Mouse (Mus musculus): Measurements from ENCODE around the gene Dnaaf3.
"Not testable (repeated sequence)": the region's sequence is repeated elsewhere in the genome, so short reads cannot be mapped to it uniquely, and the experiment has no call there.

Gene Dnaaf3

DNA sequence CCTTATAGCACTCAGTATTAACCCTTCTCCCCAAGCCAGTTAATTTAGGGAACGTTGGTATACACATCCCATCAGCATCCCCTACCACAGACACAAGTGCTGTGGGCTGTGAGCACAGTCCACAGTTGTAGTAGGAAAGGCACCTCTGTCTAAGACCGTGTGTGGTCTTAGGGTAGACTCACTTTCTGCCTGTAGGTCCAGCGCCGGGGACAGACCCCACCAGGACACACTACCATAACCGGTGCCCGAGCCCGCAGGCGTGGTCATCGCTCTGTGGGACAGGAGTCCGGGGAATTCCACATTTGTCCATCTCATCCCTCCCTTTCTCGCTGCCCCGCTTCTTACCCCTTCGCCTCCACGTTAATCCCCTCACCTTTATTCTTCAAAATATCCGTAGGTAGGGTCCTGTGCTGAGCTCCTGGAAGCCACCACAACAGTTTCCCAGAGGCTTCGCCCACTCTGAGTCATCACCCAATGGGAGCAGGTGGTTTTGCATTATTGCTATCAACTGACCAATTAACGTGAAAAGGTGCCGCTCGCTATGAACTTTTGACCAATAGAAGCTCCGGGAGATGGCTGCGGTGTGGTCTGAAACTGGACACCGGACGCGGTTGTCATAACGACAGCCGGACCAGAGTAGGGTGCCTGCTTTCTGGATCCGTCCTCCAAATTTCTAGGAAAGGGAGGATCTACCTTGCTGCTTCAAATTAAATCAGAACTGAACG, at the start of gene Dnaaf3:
TSS of gene Dnaaf3 (minus strand) at position 449 of the 725 bp plus-strand sequence.
- in situ Hi-C loops (cut with MseI, MboI): no loop called here

DNA sequence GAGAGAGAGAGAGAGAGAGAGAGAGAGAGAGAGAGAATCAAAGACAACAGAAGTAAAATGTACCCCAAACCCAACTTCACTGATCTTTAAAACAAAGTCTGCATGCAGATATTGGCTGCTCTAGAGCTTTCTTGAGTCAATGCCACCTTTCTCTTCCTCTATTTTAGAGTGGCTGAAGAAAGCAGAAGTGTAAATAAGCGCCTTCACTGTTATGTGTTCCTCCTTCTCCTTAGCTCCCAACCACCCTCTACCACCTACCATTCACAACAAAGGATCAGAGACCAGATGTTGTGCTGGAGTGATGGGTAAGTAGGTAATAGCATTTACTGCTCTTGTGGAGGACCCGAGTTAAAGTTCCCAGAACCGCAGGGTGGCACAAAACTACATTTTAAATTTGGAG, 49.2 kb upstream of the Dnaaf3 start:
- in situ Hi-C loops (cut with MseI, MboI): not testable (repeated sequence)

DNA sequence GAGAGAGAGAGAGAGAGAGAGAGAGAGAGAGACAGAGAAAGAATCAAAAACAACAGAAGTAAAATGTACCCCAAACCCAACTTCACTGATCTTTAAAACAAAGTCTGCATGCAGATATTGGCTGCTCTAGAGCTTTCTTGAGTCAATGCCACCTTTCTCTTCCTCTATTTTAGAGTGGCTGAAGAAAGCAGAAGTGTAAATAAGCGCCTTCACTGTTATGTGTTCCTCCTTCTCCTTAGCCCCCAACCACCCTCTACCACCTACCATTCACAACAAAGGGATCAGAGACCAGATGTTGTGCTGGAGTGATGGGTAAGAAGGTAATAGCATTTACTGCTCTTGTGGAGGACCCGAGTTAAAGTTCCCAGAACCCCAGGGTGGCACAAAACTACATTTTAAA, 40.1 kb upstream of the Dnaaf3 start:
- in situ Hi-C loops (cut with MseI, MboI): not testable (repeated sequence)

DNA sequence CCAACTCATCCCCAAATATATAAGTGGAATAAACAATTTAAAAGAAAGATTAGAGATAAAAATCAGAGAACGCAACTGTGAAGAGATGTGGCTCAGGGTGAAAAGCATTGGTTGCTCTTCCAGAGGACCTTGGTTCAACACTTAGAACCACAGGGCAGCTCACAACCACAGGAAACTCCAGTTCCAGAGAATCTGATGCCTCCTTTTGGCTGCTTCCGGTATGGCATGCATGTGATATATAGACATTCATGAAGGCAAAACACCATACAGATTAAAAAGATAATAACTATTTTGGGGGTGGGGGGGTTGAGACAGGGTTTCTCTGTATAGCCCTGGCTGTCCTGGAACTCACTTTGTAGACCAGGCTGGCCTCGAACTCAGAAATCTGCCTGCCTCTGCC, 30.4 kb upstream of the Dnaaf3 start:
- in situ Hi-C loops (cut with MseI, MboI): loop anchor here (5.0 kb wide), 2 partner anchors 50 to 60 kb away; no protein-coding TSS in a partner anchor

DNA sequence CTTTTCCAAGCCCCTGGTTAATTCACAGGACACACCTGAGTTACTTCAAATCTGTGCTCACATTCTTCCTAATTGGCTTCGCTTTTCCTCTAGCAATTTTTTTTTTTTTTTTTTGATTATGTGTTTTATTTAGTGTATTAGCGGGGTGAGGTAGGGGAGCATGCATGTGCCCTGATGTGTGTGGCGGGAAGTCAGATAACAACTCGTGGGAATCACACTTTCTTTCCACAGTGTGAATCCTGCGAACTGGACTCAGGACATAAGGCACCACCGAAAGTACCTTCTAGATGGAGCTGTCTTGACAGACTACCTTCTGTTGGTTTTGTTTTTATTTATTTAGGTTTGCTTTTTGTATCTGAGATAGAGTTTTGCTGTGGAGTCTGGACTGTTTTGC, 24.9 kb upstream of the Dnaaf3 start:
- in situ Hi-C loops (cut with MseI, MboI): no loop called here

DNA sequence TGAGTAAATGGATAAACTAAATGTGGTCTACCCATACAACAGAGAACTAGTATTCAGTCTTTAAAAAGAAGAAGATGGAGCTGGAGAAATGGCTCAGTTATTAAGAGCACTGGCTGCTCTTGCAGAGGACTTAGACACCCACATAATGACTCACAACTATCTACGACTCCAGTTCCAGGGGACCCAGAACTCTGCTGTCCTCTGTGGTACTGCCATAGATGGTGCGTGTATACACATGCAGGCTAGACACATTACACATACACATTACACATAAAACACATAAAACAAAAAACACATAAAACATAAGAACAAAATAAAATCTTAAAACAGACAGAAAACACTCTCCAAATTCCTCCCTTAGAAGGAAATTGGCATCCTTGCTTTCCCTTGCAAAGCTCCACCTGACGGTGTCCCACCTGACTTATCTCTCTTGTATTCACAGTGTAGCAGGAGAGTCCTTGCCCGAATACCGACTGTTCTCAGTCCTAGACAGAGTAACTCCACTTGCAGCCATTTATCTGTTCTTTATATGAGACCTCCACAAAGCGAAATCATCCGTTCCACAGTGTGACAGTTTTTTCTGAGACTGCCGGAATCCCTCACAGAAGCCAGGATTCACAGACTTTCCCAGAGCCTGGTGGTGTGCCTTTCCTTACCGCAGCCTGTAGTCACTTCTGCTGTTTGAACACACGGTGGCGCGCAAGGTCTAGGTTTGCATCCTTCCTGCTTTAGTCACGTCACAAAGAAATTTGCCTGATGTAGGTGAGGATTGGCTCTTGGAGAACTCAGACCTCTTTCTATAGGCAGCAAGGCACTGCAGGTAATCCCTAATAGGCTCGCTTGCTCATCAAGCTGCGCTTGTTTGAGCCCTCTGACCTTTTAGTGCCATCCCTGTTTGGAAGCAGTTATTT, 24.3 kb upstream of the Dnaaf3 start:
- in situ Hi-C loops (cut with MseI, MboI): no loop called here

DNA sequence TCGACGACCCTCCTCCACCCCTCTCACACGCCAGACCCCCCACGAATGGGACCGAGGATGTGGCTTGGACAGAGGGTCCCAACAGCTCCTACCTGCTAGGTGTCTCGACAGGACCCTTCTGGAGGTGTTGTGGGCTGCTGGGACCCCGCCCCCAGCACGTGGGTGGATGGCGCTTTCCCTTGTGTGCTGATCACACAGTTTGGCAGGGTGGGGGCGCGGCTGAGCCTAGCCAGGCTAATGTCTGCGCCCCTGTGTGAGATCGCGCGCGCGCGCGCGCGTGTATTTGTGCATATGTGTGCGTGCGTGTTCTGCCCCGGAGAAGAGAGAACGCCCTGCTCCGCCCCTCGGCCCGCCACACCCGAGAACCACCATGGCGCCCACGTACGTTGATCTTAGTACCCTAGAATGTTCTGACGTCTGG, 15.0 kb upstream of the Dnaaf3 start, which contains the start of gene Syt5:
TSS of gene Syt5 (minus strand) at position 321 of the 421 bp plus-strand sequence.
- in situ Hi-C loops (cut with MseI, MboI): no loop called here

DNA sequence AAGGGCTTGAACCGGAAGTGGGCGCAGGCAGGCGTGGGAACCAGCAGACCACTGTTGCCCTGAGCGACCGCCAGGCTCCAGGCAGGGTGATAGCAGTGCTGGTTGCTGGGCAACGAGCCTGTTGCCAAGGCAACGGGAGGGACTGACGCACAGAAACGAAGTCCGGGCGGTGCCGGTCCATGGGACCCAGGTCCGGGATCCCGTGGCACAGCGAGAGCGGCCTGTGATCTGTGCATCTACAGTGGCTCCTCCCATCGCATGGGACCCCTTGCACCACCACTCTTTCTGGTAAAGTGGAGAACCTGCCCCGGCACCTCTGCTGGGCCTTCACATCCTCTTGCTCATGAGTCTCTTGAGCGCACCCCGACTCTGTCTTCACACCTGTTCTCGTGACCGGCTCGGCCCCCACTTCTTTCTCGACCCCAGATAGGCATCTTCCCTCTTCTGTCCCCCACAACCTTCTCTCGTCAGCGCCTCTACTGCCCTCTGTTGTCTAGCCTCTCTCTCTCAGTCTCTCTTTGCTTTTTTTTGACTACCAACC, 14.4 kb upstream of the Dnaaf3 start:
- in situ Hi-C loops (cut with MseI, MboI): no loop called here

DNA sequence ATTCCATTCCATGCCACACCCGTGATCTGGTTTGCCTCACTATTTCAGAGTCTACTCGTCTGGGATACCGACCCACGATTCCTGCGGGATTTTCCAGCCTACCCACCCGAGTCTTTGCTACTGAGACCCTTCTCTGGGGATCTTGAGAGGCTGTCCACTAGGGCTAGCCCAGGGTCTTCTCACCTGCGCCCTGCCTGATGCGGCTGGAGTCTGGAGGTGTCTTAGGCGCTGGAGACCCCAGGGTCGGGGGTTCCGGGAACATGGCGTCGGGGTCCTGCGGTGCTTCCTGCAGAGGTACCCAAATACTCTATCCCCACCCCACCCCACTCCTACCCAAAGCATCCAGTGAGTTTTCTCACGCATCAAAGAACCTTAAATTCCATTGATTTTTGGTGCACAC, 13.8 kb upstream of the Dnaaf3 start:
- in situ Hi-C loops (cut with MseI, MboI): no loop called here

DNA sequence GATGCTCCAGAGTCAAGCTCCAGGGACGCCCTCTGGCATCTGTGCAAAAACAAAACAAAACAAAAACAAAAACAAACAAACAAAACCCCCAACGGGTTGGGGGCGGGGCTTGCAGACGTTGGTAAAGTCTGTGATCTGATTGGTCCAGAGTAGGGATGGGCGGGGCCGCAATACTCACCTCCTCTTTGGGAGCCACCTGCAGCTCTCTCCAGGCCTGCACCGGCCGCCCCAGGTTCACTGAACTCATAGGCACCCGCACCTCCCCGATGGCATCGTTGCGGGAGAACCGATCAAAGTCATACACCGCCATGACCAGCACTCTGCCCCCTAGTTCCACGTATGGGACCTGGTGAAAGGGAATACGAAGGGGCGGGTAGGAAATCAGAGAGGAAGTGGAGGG, 9.8 kb upstream of the Dnaaf3 start:
- in situ Hi-C loops (cut with MseI, MboI): no loop called here

DNA sequence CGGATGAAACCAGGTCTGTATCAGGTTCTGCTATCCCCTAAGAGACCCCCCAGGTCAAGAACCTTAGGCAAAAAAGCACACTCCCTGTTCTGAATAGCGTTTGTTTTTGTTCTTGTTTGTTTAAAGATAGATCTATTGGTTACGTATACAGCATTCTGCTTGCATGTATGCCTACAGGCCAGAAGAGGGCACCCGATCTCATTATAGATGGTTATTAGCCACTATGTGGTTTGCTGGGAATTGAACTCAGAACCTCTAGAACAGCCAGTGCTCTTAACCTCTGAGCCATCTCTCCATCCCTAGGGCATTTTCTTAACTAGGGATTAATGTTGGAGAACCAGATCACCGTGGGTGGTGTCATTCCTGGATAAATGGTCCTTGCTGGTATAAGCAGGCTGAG, 9.1 kb upstream of the Dnaaf3 start:
- in situ Hi-C loops (cut with MseI, MboI): no loop called here

DNA sequence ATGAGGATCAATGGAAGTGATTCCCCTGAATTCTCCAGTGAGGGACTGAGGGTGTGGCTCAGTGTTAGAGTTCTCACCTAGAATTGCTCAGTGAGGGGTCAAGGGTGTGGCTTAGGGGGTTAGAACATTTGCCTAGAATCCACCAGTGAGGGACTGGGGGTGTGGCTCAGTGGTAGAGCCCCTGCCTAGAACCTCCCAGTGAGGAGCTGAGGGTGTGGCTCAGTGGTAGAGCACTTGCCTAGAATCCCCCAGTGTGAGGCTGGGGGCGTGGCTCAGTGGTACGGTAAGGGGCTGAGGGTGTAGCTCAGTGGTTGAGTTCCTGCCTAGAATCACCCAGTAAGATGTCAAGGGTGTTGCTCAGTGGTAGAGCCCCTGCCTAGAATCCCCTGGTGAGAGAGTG, 6.8 kb upstream of the Dnaaf3 start:
- in situ Hi-C loops (cut with MseI, MboI): no loop called here

DNA sequence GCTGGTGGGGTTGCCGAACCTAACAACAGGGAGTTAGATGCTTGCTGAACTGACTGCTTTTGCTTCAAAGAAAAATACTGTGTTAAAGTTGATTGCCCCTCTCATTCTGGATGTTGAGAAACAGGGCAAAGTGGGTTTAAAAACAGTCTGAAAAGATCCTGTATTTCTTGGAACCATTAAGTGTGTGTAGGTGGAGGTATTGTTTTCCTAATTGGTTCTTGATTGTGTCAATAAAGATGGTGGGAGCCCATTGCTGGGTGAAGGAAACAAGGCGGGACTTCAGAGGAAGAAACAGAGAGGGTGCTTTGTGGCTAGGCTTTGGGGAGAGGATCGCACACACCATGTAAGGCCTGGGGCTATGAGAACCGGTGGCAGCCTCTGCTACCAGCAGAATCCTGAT, 4.9 kb upstream of the Dnaaf3 start:
- in situ Hi-C loops (cut with MseI, MboI): no loop called here

DNA sequence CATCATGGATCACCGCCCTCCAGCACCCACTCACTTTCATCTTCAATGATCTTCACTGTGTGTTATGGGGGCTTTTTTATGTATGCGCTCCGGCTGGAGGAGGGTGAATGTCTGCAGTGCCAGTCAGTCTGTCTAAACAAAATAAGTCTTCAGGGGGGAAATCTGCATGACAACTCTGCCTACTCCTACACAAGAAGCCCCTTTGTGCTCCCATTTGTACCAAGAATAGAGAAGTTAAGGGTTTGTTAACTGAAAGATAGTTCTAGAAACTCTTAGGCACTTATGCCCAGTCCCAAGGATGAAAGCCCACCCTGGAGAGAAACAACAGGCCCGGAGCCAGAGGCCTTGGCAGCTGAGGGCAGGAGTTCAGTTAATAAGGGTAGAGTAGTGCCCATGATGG, 4.1 kb upstream of the Dnaaf3 start:
- in situ Hi-C loops (cut with MseI, MboI): no loop called here

DNA sequence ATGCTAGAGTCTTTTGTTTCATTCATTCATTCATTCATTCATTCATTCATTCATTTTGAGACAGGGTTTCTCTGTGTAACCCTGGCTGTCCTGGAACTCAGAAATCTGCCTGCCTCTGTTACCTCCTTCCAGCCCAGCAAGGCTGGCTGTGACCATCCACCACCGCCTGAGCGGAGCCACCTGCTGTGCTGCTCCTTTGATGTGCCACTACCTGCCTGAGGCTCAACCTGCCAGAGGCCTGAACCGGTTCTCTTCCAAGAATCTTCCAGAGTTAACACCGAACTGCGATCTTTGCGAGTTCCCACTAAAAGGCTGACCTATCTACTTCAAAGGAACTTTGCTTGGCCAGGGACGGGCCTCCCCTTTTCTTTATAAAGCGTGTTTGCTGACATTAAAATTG, 2.1 kb downstream of the Dnaaf3 start:
- in situ Hi-C loops (cut with MseI, MboI): not testable (repeated sequence)

DNA sequence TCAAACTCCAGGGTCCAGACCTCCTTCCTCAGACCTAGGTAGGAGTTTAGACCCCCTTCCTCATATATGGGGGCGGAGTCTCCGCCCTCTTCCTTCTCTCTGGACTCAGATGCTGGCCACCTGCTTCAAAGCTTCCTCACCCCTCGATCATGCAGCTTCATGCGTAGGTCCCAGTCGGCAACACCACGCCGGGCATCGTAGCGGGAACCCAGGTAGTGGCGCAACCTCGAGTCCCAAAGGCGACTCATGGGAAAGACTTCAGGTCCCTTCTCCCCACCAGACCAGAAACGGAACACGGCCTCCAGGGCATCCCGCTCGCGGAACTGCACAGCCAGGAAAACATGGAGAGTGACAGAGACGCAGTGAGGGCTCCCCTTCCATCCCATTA, 5.0 kb downstream of the Dnaaf3 start:
- in situ Hi-C loops (cut with MseI, MboI): loop anchor here in 1 of 2 experiments (5.0 kb wide), 1 partner anchor 50 kb away; no protein-coding TSS in a partner anchor

DNA sequence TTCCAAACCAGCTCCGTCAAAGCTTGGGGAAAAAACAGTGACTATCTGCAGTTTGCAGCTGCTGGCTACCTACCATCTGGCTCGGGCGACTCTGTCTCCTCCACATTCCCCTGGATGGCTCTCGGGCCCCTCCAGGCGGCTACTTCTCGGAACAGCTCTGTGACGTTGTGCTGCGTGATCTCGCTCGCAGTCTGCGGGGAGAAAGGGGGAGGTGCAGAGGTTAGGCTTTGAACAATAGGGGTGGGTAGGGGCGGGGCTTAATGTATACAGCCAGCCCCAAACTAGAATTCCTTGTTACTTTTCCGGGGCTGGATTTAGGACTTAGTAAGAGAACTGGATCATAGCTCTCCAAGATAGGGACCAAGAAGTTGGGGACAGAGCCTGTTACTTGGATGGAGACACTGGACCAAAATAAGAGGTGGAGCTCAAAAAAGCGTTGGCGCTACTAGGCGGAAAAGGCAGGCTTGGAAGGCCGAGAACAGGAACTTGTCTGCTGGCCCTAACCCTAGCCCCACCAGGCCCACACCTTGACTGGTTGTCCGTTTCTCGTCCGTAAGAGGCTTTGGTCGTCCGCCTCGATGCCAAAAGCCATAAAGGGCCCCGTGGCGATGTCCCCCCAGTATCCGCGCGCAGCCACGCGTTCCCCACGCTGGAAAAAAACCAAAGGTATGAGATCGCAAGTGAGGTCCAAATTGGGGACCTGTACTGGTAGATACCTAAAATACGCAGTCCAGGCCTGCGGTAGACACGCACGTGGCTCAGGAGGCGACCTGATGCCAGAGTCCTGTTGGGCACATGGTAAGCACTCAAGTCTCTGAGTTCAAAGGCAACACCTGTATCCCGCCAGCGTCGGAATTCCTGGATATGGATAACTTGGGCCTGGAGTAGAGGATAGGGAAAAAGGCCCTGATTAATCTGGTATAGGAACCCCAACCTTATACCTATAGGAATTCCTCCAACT, 5.6 kb downstream of the Dnaaf3 start:
- in situ Hi-C loops (cut with MseI, MboI): loop anchor here in 1 of 2 experiments (5.0 kb wide), 1 partner anchor 49 kb away; no protein-coding TSS in a partner anchor

DNA sequence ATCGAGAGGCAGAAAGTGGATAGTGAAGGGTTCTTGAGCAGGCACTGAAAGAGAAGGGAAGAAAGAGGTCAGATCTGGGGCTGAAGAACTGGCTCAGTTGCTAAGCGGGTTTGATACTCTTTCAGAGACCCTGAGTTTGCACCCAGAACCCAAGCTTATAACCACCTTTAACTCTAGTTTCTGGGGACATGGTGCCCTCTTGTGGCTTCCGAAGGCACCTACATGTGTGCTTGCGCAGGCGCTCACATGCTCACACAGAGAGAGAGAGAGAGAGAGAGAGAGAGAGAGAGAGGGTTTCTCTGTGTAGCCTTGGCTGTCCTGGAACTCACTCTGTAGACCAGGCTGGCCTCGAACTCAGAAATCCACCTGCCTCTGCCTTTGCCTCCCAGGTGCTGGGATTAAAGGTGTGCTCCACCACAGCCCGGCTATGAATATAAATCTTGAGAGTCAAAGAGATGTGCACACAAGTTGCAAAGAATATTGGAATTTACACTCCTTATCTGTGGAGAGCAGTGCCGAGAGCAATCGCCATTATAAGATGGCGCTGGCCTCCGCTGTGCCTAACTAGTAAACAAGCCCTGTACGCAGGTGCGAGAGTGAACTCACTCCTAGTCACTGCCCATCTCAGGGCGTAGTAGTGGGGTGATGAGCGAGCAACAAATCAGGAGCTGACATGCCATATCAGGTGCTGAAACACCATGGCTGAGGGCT, 7.9 kb downstream of the Dnaaf3 start, which contains the start of gene Tnni3:
TSS of gene Tnni3 (minus strand) at position 18 of the 711 bp plus-strand sequence.
- in situ Hi-C loops (cut with MseI, MboI): not testable (repeated sequence)

DNA sequence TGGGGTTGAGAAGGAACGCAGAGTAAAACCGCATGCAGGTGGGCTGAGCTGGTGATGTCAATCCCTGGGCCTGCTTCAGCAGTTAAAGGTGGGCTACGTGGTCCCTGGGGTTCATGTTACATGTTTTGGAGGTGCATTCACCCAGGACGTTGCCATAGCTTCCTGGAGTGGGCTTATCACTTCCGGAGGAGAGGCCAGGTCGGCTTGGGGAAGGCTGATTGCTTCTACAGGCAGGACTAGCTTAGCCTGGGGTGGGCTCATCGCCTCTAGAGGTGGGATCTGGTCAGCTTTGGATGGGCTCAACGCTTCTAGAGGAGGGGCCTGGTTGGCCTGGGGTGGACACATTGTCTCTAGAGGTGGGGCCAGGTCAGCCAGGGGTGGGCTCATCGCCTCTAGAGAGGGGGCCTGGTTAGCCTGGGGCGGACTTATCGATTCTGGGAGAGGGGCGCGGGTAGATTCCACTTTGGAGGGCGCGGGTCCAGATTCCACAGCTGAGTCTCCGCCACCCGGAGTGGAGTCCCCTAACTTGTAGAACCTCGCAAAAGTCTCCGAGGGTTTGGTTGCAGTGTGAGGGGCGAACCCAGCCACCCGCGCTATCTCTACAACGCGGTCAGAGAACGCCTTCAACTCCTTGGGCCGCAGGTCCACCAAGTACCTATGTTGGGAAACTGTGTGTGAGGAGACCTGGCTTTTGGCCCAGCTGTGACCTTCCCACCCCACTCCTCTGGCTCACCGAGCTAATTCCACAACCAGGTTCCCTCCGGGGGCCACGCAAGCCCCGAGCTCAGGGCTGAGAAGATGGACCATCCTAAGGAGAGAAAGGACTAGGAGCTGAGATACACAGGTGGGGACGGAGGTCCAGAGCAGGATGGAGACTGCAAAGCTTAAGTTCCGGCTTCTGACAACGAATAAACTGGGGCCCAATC, 8.8 kb downstream of the Dnaaf3 start:
- in situ Hi-C loops (cut with MseI, MboI): no loop called here
